Mouse (Mus musculus): ENCODE results near the gene Rundc1. TPM values are rescaled to one million over a fixed set of nuclear protein-coding genes. Genes with fewer than 3 reads are reported as not detected.

Rundc1 gene
- polyA plus RNA-seq, 1 experiment from 2014 or later: 16.1 TPM

GRCm38 (mm10) chr11:101459716-101460115 lies 34.8 kb downstream of the Rundc1 start:
- ATAC-seq (ENCODE audit: low FRiP score, low TSS enrichment): peak; percentile 36; the same call in 1 of the 2 replicates

DNA sequence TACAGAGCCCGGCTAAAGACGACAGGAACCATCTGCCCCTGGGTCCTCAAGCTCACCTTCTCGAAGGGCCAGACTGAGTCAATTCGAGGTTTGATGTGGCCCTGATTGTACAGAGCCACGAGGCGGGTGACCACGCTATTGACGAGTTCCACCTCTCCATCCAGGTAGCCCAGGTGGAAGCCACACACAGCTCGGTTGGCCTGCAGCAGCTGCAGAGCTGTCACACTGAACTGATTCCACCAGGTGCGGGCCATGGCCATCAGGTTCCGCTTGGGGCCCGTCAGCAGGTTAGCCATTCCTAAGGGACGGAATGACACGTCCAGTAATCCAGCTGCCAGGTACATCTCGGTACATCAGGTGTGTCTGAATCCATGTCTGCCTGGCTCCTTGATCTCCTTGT lies 35.4 kb downstream of the Rundc1 start:
- H3K4me3 ChIP-seq (ENCODE audit: low read length): no peak overlapping the region
- no peak for ATAC-seq (ENCODE audit: low FRiP score, low TSS enrichment)
- no peaks in the 10 kb centered on the region for H3K9me3 ChIP-seq (ENCODE audit: control insufficient read depth, low read length)
- H3K4me1 ChIP-seq (ENCODE audit: control insufficient read depth, insufficient read depth, low read length): peaks cover 38% of the 10 kb centered on the region
- peaks cover 19% of the 10 kb centered on the region; the same call in 1 of the 2 replicates for H3K36me3 ChIP-seq (ENCODE audit: control insufficient read depth, insufficient read depth, low read length)
- H3K9ac ChIP-seq (ENCODE audit: low read depth, low read length): no peak overlapping the region
- 76% methylated on average over 15 of the region's 15 CpGs for WGBS
- no peaks in the 10 kb centered on the region for H3K27me3 ChIP-seq (ENCODE audit: control insufficient read depth, insufficient read depth, low read length)
- no peak overlapping the region for H3K27ac ChIP-seq (ENCODE audit: low read depth, low read length)
- H3K4me2 ChIP-seq (replicated peaks; ENCODE audit: low read depth, low read length): no peak overlapping the region

More at GRCm38 (mm10) chr11:101459716-101460115, 34.8 kb downstream of the Rundc1 start:
- Histone ChIP-seq H3K9ac (ENCODE audit: low read depth, low read length) (0 out of 2 replicates have a peak overlapping the region, but pooled peaks have one; percentile 1), H3K4me2 (replicated peaks; ENCODE audit: low read depth, low read length) (no peak overlapping the region), H3K27me3 (ENCODE audit: control insufficient read depth, insufficient read depth, low read length) (no peaks in the 10 kb centered on the region), H3K4me3 (ENCODE audit: low read length) (no peak overlapping the region), H3K27ac (ENCODE audit: low read depth, low read length) (no peak overlapping the region), H3K4me1 (ENCODE audit: control insufficient read depth, insufficient read depth, low read length) (peaks cover 38% of the 10 kb centered on the region), H3K36me3 (ENCODE audit: control insufficient read depth, insufficient read depth, low read length) (peaks cover 19% of the 10 kb centered on the region; the same call in 1 of the 2 replicates), H3K9me3 (ENCODE audit: control insufficient read depth, low read length) (no peaks in the 10 kb centered on the region)
- 15% methylated on average over 3 of the region's 6 CpGs for WGBS

GRCm38 (mm10) chr11:101462141-101462540 lies 37.3 kb downstream of the Rundc1 start:
- H3K27ac ChIP-seq (ENCODE audit: low read depth, low read length): no peak overlapping the region
- 75% methylated on average over 14 of the region's 14 CpGs for WGBS
- no peak overlapping the region for H3K4me3 ChIP-seq (ENCODE audit: low read length)
- no peaks in the 10 kb centered on the region for H3K27me3 ChIP-seq (ENCODE audit: control insufficient read depth, insufficient read depth, low read length)
- H3K4me2 ChIP-seq (replicated peaks; ENCODE audit: low read depth, low read length): no peak overlapping the region
- no peak for ATAC-seq (ENCODE audit: low FRiP score, low TSS enrichment)
- H3K9ac ChIP-seq (ENCODE audit: low read depth, low read length): no peak overlapping the region
- peaks cover 38% of the 10 kb centered on the region for H3K4me1 ChIP-seq (ENCODE audit: control insufficient read depth, insufficient read depth, low read length)
- H3K9me3 ChIP-seq (ENCODE audit: control insufficient read depth, low read length): no peaks in the 10 kb centered on the region
- H3K36me3 ChIP-seq (ENCODE audit: control insufficient read depth, insufficient read depth, low read length): peaks cover 19% of the 10 kb centered on the region; the same call in 1 of the 2 replicates

GRCm38 (mm10) chr11:101462583-101463440 lies 37.9 kb downstream of the Rundc1 start:
- Histone ChIP-seq H3K9me3 (ENCODE audit: control insufficient read depth, low read length) (no peaks in the 10 kb centered on the region), H3K27ac (ENCODE audit: low read depth, low read length) (no peak overlapping the region), H3K36me3 (ENCODE audit: control insufficient read depth, insufficient read depth, low read length) (peaks cover 19% of the 10 kb centered on the region; the same call in 1 of the 2 replicates), H3K4me2 (replicated peaks; ENCODE audit: low read depth, low read length) (no peak overlapping the region), H3K4me3 (ENCODE audit: low read length) (no peak overlapping the region), H3K27me3 (ENCODE audit: control insufficient read depth, insufficient read depth, low read length) (no peaks in the 10 kb centered on the region), H3K4me1 (ENCODE audit: control insufficient read depth, insufficient read depth, low read length) (peaks cover 38% of the 10 kb centered on the region), H3K9ac (ENCODE audit: low read depth, low read length) (no peak overlapping the region)
- 25% methylated on average over 13 of the region's 13 CpGs for WGBS
- ATAC-seq (ENCODE audit: low FRiP score, low TSS enrichment): no peak

- Histone ChIP-seq H3K9me3 (ENCODE audit: control insufficient read depth, low read length) (no peaks in the 10 kb centered on the region), H3K4me3 (ENCODE audit: low read length) (peak within 1 kb of the TSS; percentile 80), H3K27me3 (ENCODE audit: control insufficient read depth, insufficient read depth, low read length) (no peaks in the 10 kb centered on the region), H3K4me1 (ENCODE audit: control insufficient read depth, insufficient read depth, low read length) (peaks cover 43% of the 10 kb centered on the region), H3K36me3 (ENCODE audit: control insufficient read depth, insufficient read depth, low read length) (peaks cover 14% of the 10 kb centered on the region; the same call in 1 of the 2 replicates), H3K9ac (ENCODE audit: low read depth, low read length) (peak within 1 kb of the TSS; percentile 81), H3K27ac (ENCODE audit: low read depth, low read length) (peak within 1 kb of the TSS; percentile 79), H3K4me2 (replicated peaks; ENCODE audit: low read depth, low read length) (peak within 1 kb of the TSS; percentile 99)
- 4% methylated on average over 12 of the region's 12 CpGs for WGBS
- peak; percentile 8; the same call in 1 of the 2 replicates for ATAC-seq (ENCODE audit: low FRiP score, low TSS enrichment)
Observed at GRCm38 (mm10) chr11:101464211-101465100, 39.6 kb downstream of the Rundc1 start, which contains the start of gene Rnd2. Rnd2 (plus strand) TSS chr11:101464999.

GRCm38 (mm10) chr11:101465101-101465868 lies 40.4 kb downstream of the Rundc1 start:
- H3K9ac ChIP-seq (ENCODE audit: low read depth, low read length): peak overlapping the region; percentile 81
- H3K4me3 ChIP-seq (ENCODE audit: low read length): peak overlapping the region; percentile 80
- H3K27me3 ChIP-seq (ENCODE audit: control insufficient read depth, insufficient read depth, low read length): no peaks in the 10 kb centered on the region
- WGBS: 2% methylated on average over 51 of the region's 51 CpGs
- peaks cover 9% of the 10 kb centered on the region; the same call in 1 of the 2 replicates for H3K36me3 ChIP-seq (ENCODE audit: control insufficient read depth, insufficient read depth, low read length)
- H3K27ac ChIP-seq (ENCODE audit: low read depth, low read length): peak overlapping the region; percentile 79
- H3K4me2 ChIP-seq (replicated peaks; ENCODE audit: low read depth, low read length): peak overlapping the region; percentile 99
- no peaks in the 10 kb centered on the region for H3K9me3 ChIP-seq (ENCODE audit: control insufficient read depth, low read length)
- ATAC-seq (ENCODE audit: low FRiP score, low TSS enrichment): peak; percentile 36
- H3K4me1 ChIP-seq (ENCODE audit: control insufficient read depth, insufficient read depth, low read length): peaks cover 36% of the 10 kb centered on the region

- no peaks in the 10 kb centered on the region for H3K9me3 ChIP-seq (ENCODE audit: control insufficient read depth, low read length)
- 1% methylated on average over 60 of the region's 60 CpGs for WGBS
- H3K4me2 ChIP-seq (replicated peaks; ENCODE audit: low read depth, low read length): peak within 1 kb of the TSS; percentile 99
- peak within 1 kb of the TSS; percentile 80 for H3K4me3 ChIP-seq (ENCODE audit: low read length)
- H3K4me1 ChIP-seq (ENCODE audit: control insufficient read depth, insufficient read depth, low read length): peaks cover 35% of the 10 kb centered on the region
- H3K27ac ChIP-seq (ENCODE audit: low read depth, low read length): peak within 1 kb of the TSS; percentile 79
- H3K27me3 ChIP-seq (ENCODE audit: control insufficient read depth, insufficient read depth, low read length): no peaks in the 10 kb centered on the region
- H3K9ac ChIP-seq (ENCODE audit: low read depth, low read length): peak within 1 kb of the TSS; percentile 81
- peaks cover 9% of the 10 kb centered on the region; the same call in 1 of the 2 replicates for H3K36me3 ChIP-seq (ENCODE audit: control insufficient read depth, insufficient read depth, low read length)
- ATAC-seq (ENCODE audit: low FRiP score, low TSS enrichment): peak; percentile 47; the same call in 1 of the 2 replicates
Observed at GRCm38 (mm10) chr11:101465869-101466551, 41.1 kb downstream of the Rundc1 start, which contains the start of gene Vat1. Vat1 (minus strand) TSS chr11:101466230.
